Mouse (Mus musculus) forebrain, embryonic 12.5 days (tissue): ENCODE measurements around the gene Rtn4. TPM values are rescaled to one million over a fixed set of nuclear protein-coding genes. Genes with fewer than 3 reads are reported as not detected.

Experiments used
- ATAC-seq: fragments of 200-750 bp; cut with Nextera tagmentation; 2 replicates; pipeline ENCODE4 v1.8.0; 2017; ENCODE audit warnings: moderate TSS enrichment; ENCODE audit not compliant: low FRiP score
- H3K27ac ChIP-seq: fragments of 300-500 bp; sonication (generic); 2 replicates; pipeline ENCODE4 v1.5.1; 2016; ENCODE audit warnings: mild to moderate bottlenecking
- H3K27me3 ChIP-seq: fragments of 300-500 bp; sonication (generic); 2 replicates; pipeline ENCODE4 v1.6.1; 2016; ENCODE audit warnings: mild to moderate bottlenecking
- H3K36me3 ChIP-seq: fragments of 300-500 bp; sonication (generic); replicated peaks from 2 replicates; pipeline ENCODE4 v1.6.1; 2016; ENCODE audit warnings: mild to moderate bottlenecking
- H3K4me1 ChIP-seq: fragments of 300-500 bp; sonication (generic); 2 replicates; pipeline ENCODE4 v1.6.1; 2016
- H3K4me2 ChIP-seq: fragments of 300-500 bp; sonication (generic); 2 replicates; pipeline ENCODE4 v1.6.1; 2016; ENCODE audit warnings: mild to moderate bottlenecking, moderate library complexity
- H3K4me3 ChIP-seq: fragments of 300-500 bp; sonication (generic); replicated peaks from 2 replicates; pipeline ENCODE4 v1.5.1; 2016; ENCODE audit warnings: mild to moderate bottlenecking
- H3K9ac ChIP-seq: fragments of 300-500 bp; sonication (generic); 2 replicates; pipeline ENCODE4 v1.6.1; 2016; ENCODE audit warnings: mild to moderate bottlenecking
- H3K9me3 ChIP-seq: fragments of 300-500 bp; sonication (generic); 2 replicates; pipeline ENCODE4 v1.6.1; 2016
- WGBS: fragments of 180-500 bp; shearing (Covaris S2); methylation state at CpG from one replicate; pipeline ENCODE4 v1.1.7; 2016; 5-methylcytosine and 5-hydroxymethylcytosine counted together
- polyA plus RNA-seq: library from polyadenylated mRNA; unstranded; fragments of >200 nt; fragmentation: Nextera tagmentation; extraction: Ambion mirVana; gene quantifications from 2 replicates; pipeline ENCODE4 v1.2.1, GENCODE M21; 2016

Gene Rtn4
- polyA plus RNA-seq, 1 experiment from 2014 or later = 103 TPM

DNA sequence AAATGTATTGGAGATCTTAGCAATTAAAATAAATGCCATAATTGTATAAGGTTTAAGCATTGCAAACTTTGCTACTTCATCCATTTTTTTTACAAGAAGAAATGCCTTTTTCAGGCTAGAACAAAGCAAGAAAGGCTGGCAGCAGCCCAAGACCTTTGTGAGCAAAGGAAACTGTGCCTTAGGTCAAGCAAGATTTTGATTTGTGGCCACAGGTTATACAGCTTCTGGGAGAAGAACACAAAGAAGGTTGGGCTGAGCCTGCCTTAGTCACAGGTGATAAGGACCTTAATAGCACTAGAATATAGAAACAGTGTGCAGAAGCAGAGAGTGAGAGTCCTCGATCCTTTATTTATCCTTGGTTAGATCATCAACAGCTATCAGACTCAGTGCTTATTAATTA is 79.5 kb downstream of the Rtn4 start:
- no peaks in the 10 kb centered on the region for H3K9me3 ChIP-seq
- H3K4me2 ChIP-seq = no peak overlapping the region
- H3K4me1 ChIP-seq = peaks cover 13% of the 10 kb centered on the region
- ATAC-seq = no peak
- H3K4me3 ChIP-seq = no peak overlapping the region
- H3K27ac ChIP-seq = no peak overlapping the region
- WGBS = 83% methylated on average over 1 of the region's 1 CpGs
- H3K36me3 ChIP-seq = no peaks in the 10 kb centered on the region
- 0 out of 2 replicates have a peak, but pooled peaks cover 3% of the 10 kb centered on the region for H3K27me3 ChIP-seq
- no peak overlapping the region for H3K9ac ChIP-seq

DNA sequence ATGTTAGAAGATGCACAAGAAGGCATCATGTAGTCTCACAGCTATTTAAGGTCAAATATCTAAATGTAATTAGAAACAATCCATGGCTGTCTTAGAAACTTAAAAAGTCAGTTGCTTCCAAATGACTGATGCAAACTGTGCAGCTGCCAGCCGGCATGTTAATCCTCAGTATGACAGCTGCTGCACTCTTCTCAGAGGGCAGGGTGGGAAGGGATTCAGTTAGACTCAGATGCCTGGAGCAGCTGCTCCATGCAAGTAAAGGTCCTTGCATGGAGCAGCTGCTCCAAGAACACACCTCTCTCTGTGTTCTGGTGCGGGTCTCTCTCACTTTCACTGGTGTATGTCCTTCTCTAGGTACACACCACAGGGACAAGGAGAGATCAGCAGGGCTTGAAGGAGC is 81.5 kb downstream of the Rtn4 start:
- Histone ChIP-seq H3K4me2 (no peak overlapping the region), H3K4me3 (no peak overlapping the region), H3K4me1 (peaks cover 8% of the 10 kb centered on the region), H3K9me3 (no peaks in the 10 kb centered on the region), H3K9ac (no peak overlapping the region), H3K36me3 (no peaks in the 10 kb centered on the region), H3K27me3 (0 out of 2 replicates have a peak, but pooled peaks cover 3% of the 10 kb centered on the region), H3K27ac (0 out of 2 replicates have a peak overlapping the region, but pooled peaks have one; percentile 36)
- ATAC-seq = peak; percentile 70
- WGBS = 40% methylated on average over 2 of the region's 2 CpGs

DNA sequence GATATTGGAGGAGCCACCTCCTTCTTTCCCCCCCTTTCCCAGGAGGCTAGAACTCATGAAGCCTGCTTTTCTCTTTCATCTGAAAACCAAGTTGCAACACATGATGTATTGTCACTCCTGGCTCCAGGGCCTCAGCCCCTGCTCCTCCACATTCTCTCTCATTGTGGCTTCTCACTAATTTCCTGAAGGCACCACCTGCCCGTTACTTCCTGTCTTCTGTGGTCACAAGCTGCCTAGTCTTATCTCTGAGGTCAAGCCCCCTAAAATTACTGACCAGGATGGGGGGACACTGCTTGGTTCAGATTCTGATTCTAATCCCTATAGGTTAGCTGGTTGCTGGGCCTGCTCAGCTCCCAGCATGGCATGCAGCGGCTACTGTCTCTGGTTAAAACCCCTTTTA is 82.0 kb downstream of the Rtn4 start:
- no peak for ATAC-seq
- WGBS = 75% methylated on average over 2 of the region's 2 CpGs
- Histone ChIP-seq H3K4me3 (no peak overlapping the region), H3K9me3 (no peaks in the 10 kb centered on the region), H3K4me1 (peaks cover 11% of the 10 kb centered on the region), H3K4me2 (no peak overlapping the region), H3K36me3 (no peaks in the 10 kb centered on the region), H3K27me3 (0 out of 2 replicates have a peak, but pooled peaks cover 3% of the 10 kb centered on the region), H3K27ac (0 out of 2 replicates have a peak overlapping the region, but pooled peaks have one; percentile 36), H3K9ac (no peak overlapping the region)

GRCm38 (mm10) chr11:29777964-29778363 is 85.2 kb downstream of the Rtn4 start:
- no peaks in the 10 kb centered on the region for H3K27me3 ChIP-seq
- H3K36me3 ChIP-seq = no peaks in the 10 kb centered on the region
- H3K27ac ChIP-seq = no peak overlapping the region
- no peak overlapping the region for H3K9ac ChIP-seq
- no peaks in the 10 kb centered on the region for H3K9me3 ChIP-seq
- no peak overlapping the region for H3K4me2 ChIP-seq
- peaks cover 11% of the 10 kb centered on the region for H3K4me1 ChIP-seq
- no peak overlapping the region for H3K4me3 ChIP-seq
- ATAC-seq = no peak

GRCm38 (mm10) chr11:29778936-29779335 is 86.2 kb downstream of the Rtn4 start:
- ATAC-seq = no peak
- H3K9me3 ChIP-seq = no peaks in the 10 kb centered on the region
- H3K27ac ChIP-seq = no peak overlapping the region
- 54% methylated on average over 3 of the region's 3 CpGs for whole genome bisulfite sequencing
- H3K4me3 ChIP-seq = no peak overlapping the region
- no peaks in the 10 kb centered on the region for H3K27me3 ChIP-seq
- no peak overlapping the region for H3K4me2 ChIP-seq
- H3K4me1 ChIP-seq = peaks cover 11% of the 10 kb centered on the region
- no peak overlapping the region for H3K9ac ChIP-seq
- H3K36me3 ChIP-seq = no peaks in the 10 kb centered on the region

DNA sequence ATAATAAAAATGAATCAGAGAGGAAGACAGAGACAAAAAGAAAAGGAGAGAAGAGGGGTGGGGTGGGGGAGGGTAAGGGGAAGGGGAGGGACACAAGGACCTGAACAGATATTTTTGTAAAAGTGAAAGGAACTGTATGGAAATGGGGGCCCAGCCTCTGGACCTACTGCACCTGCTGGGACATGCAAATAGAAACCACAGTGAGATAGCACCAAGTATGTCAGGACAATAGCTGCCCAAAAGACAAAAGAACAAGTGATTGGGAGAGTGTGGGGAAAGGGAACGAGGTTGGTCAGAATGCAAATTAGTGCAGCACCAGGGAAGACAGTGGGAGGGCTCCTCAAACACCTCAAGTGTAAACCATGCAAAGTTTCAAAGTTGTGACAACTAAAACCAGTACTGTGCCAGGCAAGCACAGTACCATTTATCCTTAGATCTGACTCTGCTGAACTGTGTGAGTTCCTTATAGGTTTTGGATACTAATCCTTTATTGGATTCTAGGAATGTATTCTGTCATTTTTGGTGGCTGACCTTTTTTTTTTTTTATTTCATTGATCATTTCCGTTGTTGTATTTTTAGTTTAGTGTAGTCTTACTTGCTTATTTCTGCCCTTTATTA is 86.8 kb downstream of the Rtn4 start:
- Histone ChIP-seq H3K36me3 (no peaks in the 10 kb centered on the region), H3K4me2 (no peak overlapping the region), H3K9ac (no peak overlapping the region), H3K27ac (no peak overlapping the region), H3K27me3 (no peaks in the 10 kb centered on the region), H3K4me1 (peaks cover 8% of the 10 kb centered on the region), H3K9me3 (no peaks in the 10 kb centered on the region), H3K4me3 (no peak overlapping the region)
- no peak for ATAC-seq
- WGBS = 16% methylated on average over 2 of the region's 2 CpGs

DNA sequence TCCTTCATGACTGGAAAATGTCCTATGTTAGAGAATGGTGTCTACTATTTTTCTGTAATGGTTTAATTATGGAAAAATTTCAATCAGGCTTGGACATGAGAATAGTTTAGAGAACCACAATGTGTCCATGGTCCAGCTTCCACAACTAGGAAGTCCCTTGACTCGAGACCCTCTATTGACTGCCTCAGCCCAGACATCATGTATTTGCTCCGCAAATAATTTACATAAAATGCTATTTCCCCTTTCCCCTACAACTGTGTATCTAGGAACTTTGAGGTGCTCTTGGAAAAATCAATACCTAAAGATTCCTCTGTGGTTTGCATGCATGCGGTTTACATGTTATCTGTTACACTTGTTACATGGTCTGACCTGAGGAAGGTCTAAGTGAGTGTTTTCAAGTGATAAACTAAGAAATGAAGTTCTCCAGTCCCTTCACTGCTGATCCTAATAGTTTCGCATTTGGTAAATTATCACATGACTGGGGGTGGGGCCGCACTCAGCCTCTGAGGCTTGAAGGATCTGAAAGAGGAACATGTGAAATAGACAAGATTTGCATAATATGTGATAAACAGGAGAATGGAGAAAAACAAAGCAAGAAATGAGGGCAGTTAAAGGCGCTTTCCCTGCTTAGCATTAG is 94.0 kb downstream of the Rtn4 start:
- Histone ChIP-seq H3K27ac (no peak overlapping the region), H3K4me1 (peaks cover 9% of the 10 kb centered on the region; the same call in 1 of the 2 replicates), H3K4me3 (no peak overlapping the region), H3K27me3 (no peaks in the 10 kb centered on the region), H3K9me3 (no peaks in the 10 kb centered on the region), H3K4me2 (no peak overlapping the region), H3K36me3 (no peaks in the 10 kb centered on the region), H3K9ac (no peak overlapping the region)
- WGBS = 84% methylated on average over 6 of the region's 6 CpGs
- no peak for ATAC-seq

DNA sequence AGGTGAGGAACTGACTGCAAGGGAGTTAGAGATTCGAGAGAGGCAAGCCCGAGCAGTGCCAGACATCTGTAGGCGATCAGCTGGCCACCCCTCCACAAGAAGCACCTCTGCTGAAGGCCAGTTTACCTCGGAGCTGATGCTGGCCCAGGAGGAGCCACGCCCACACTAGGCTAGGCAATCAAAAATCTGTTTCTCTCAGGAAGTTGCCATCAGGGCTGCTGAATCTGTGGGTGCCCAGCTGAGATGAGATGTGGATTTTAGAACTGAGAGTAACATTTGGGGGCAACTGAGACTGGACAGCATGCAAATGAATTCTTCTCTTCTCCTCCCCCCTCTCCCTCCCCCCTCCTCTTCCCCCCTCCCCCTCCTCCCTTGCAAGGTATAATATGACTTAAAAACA is 94.7 kb downstream of the Rtn4 start:
- Histone ChIP-seq H3K4me2 (no peak overlapping the region), H3K4me3 (no peak overlapping the region), H3K9ac (no peak overlapping the region), H3K27me3 (no peaks in the 10 kb centered on the region), H3K4me1 (peaks cover 9% of the 10 kb centered on the region; the same call in 1 of the 2 replicates), H3K27ac (no peak overlapping the region), H3K9me3 (no peaks in the 10 kb centered on the region), H3K36me3 (no peaks in the 10 kb centered on the region)
- 22% methylated on average over 5 of the region's 5 CpGs for WGBS
- 0 out of 2 replicates have a peak, but pooled peaks have one; percentile 20 for ATAC-seq

DNA sequence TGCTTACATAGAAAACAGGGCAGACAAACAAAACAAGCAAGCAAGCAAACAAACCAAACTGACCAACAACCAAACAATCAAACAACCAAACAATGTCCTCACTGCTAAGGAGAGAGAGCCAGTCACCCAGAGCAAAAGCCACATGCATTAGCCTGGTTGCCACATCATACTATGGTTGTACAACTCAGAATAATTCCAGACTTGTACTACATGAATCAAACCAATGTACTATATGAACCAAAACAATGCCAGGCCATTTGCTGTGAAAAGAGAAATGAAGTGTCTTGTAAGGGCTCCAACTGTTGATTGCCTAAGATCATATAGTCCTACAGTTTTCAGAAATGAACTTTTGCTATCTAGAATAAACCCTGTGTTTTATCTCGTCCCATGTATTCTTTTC is 95.8 kb downstream of the Rtn4 start:
- WGBS = 59% methylated on average over 1 of the region's 1 CpGs
- H3K9me3 ChIP-seq = no peaks in the 10 kb centered on the region
- H3K36me3 ChIP-seq = no peaks in the 10 kb centered on the region
- no peak overlapping the region for H3K4me2 ChIP-seq
- peaks cover 9% of the 10 kb centered on the region; the same call in 1 of the 2 replicates for H3K4me1 ChIP-seq
- ATAC-seq = no peak
- H3K27me3 ChIP-seq = no peaks in the 10 kb centered on the region
- no peak overlapping the region for H3K4me3 ChIP-seq
- H3K27ac ChIP-seq = no peak overlapping the region
- H3K9ac ChIP-seq = no peak overlapping the region

- peak overlapping the region; percentile 59; the same call in 1 of the 2 replicates for H3K27ac ChIP-seq
- WGBS = 70% methylated on average over 6 of the region's 6 CpGs
- peaks cover 9% of the 10 kb centered on the region; the same call in 1 of the 2 replicates for H3K4me1 ChIP-seq
- H3K9me3 ChIP-seq = no peaks in the 10 kb centered on the region
- no peaks in the 10 kb centered on the region for H3K27me3 ChIP-seq
- no peaks in the 10 kb centered on the region for H3K36me3 ChIP-seq
- H3K4me2 ChIP-seq = no peak overlapping the region
- no peak overlapping the region for H3K4me3 ChIP-seq
- H3K9ac ChIP-seq = no peak overlapping the region
- peak; percentile 81; the same call in 1 of the 2 replicates for ATAC-seq
Measured at GRCm38 (mm10) chr11:29788921-29789638, 96.3 kb downstream of the Rtn4 start.

GRCm38 (mm10) chr11:29790796-29791195 is 98.0 kb downstream of the Rtn4 start:
- ATAC-seq = no peak
- Histone ChIP-seq H3K4me1 (peaks cover 9% of the 10 kb centered on the region; the same call in 1 of the 2 replicates), H3K36me3 (no peaks in the 10 kb centered on the region), H3K9me3 (no peaks in the 10 kb centered on the region), H3K9ac (no peak overlapping the region), H3K4me3 (no peak overlapping the region), H3K27me3 (no peaks in the 10 kb centered on the region), H3K27ac (no peak overlapping the region), H3K4me2 (no peak overlapping the region)
- 90% methylated on average over 2 of the region's 2 CpGs for WGBS
